Mouse (Mus musculus): Measurements from ENCODE around the gene Il22. TPM values are rescaled to one million over a fixed set of nuclear protein-coding genes. Genes with fewer than 3 reads are reported as not detected.
A peak's percentile ranks its signal among the peaks of the same experiment; 100 is the strongest.

The Il22 gene
- not detected in 2 replicates for total RNA-seq (2012; rRNA removed)
- not detected for polyA plus RNA-seq (2012; ENCODE audit: insufficient read depth in 1 of 2, insufficient read length in 2 of 2, low read depth in 1 of 2, low replicate concordance in 2 of 2, missing spikeins in 1 of 2)

- TF ChIP-seq ZKSCAN1 (IDR thresholded peaks at IDR 0.05; ENCODE audit: low read depth, low read length): no peak
- no peak within 1 kb of the TSS for H3K4me3 ChIP-seq (ENCODE audit: control insufficient read depth in 1 of 2, insufficient read depth in 1 of 2, low read depth in 2 of 2, low read length in 2 of 2)
- no peak within 1 kb of the TSS for H3K9ac ChIP-seq (ENCODE audit: control insufficient read depth, low read depth, low read length, poor library complexity, severe bottlenecking)
- H3K79me2 ChIP-seq (ENCODE audit: control insufficient read depth, insufficient read depth, low read length, poor library complexity): no peaks in the 10 kb centered on the region
- H3K9me3 ChIP-seq (replicated peaks; ENCODE audit: insufficient read depth, low read length): no peaks in the 10 kb centered on the region
- H3K27me3 ChIP-seq (ENCODE audit: control insufficient read depth in 1 of 2, insufficient read depth in 2 of 2, low read length in 2 of 2): no peaks in the 10 kb centered on the region; a peak in 1 of 4 replicates
- no peaks in the 10 kb centered on the region for H3K36me3 ChIP-seq (ENCODE audit: control insufficient read depth in 1 of 2, insufficient read depth in 2 of 2, low read length in 2 of 2)
- no peak within 1 kb of the TSS for H3K27ac ChIP-seq (ENCODE audit: control insufficient read depth, low read depth, low read length)
- no peak for DNase-seq (ENCODE audit: low read depth, low spot score)
- no peaks in the 10 kb centered on the region for H3K4me1 ChIP-seq (ENCODE audit: control insufficient read depth in 1 of 2, insufficient read depth in 2 of 2, low read length in 2 of 2)
Observed at GRCm38 (mm10) chr10:118204642-118205041, at the start of gene Il22. Gene Il22, plus strand, starts transcription at chr10:118204942.

- Histone ChIP-seq H3K4me1 (ENCODE audit: control insufficient read depth in 1 of 2, insufficient read depth in 2 of 2, low read length in 2 of 2) (no peaks in the 10 kb centered on the region), H3K79me2 (ENCODE audit: control insufficient read depth, insufficient read depth, low read length, poor library complexity) (no peaks in the 10 kb centered on the region; the same call in 1 of the 2 replicates), H3K36me3 (ENCODE audit: control insufficient read depth in 1 of 2, insufficient read depth in 2 of 2, low read length in 2 of 2) (peaks cover 0 to 3% of the 10 kb centered on the region in 2 experiments; a peak in 2 of 4 replicates), H3K9me3 (replicated peaks; ENCODE audit: insufficient read depth, low read length) (no peaks in the 10 kb centered on the region), H3K27ac (ENCODE audit: control insufficient read depth, low read depth, low read length) (no peak overlapping the region), H3K4me3 (ENCODE audit: control insufficient read depth in 1 of 2, insufficient read depth in 1 of 2, low read depth in 2 of 2, low read length in 2 of 2) (no peak overlapping the region), H3K9ac (ENCODE audit: control insufficient read depth, low read depth, low read length, poor library complexity, severe bottlenecking) (no peak overlapping the region), H3K27me3 (ENCODE audit: control insufficient read depth in 1 of 2, insufficient read depth in 2 of 2, low read length in 2 of 2) (no peaks in the 10 kb centered on the region)
- peak; percentile 54 for DNase-seq (ENCODE audit: low read depth, low spot score)
- TF ChIP-seq HCFC1 (IDR thresholded peaks at IDR 0.05; ENCODE audit: low read depth, low read length) (no peak), MEF2A (IDR thresholded peaks at IDR 0.05; ENCODE audit: extremely low read depth, insufficient replicate concordance, low read depth, low read length, poor library complexity, severe bottlenecking) (no peak), SMC3 (IDR thresholded peaks at IDR 0.05; ENCODE audit: low read depth, low read length) (peak; percentile 77), MAFK (IDR thresholded peaks at IDR 0.05; ENCODE audit: borderline replicate concordance, low read depth, low read length) (0 out of 2 replicates have a peak, but pooled peaks have one; percentile 47), CTCF (IDR thresholded peaks at IDR 0.05 in 2 of 3, conservative IDR thresholded peaks at IDR 0.05 in 1 of 3; ENCODE audit: control insufficient read depth in 1 of 3, insufficient read depth in 1 of 3, low read depth in 2 of 3, low read length in 3 of 3, poor library complexity in 1 of 3, severe bottlenecking in 1 of 3) (peak in 2 of 3 experiments; percentile 24 to 67; a peak in 3 of 6 replicates), SIN3A (IDR thresholded peaks at IDR 0.05; ENCODE audit: low read length) (peak; percentile 35; the same call in 1 of the 2 replicates), RAD21 (IDR thresholded peaks at IDR 0.05; ENCODE audit: low read depth, low read length) (peak; percentile 79), ZC3H11A (IDR thresholded peaks at IDR 0.05; ENCODE audit: low read depth, low read length) (peak; percentile 74), ZNF384 (IDR thresholded peaks at IDR 0.05; ENCODE audit: low read depth, low read length) (peak; percentile 97), USF2 (IDR thresholded peaks at IDR 0.05; ENCODE audit: borderline replicate concordance in 1 of 2, insufficient read depth in 1 of 2, low read depth in 1 of 2, low read length in 2 of 2) (no peak), E2F4 (IDR thresholded peaks at IDR 0.05; ENCODE audit: borderline replicate concordance, low read depth, low read length) (no peak)
Observed at GRCm38 (mm10) chr10:118155932-118156331, 48.8 kb upstream of the Il22 start.

GRCm38 (mm10) chr10:118161131-118161530 is 43.6 kb upstream of the Il22 start:
- DNase-seq (ENCODE audit: low read depth, low spot score): peak; percentile 36
- H3K27me3 ChIP-seq (ENCODE audit: control insufficient read depth in 1 of 2, insufficient read depth in 2 of 2, low read length in 2 of 2): no peaks in the 10 kb centered on the region
- H3K79me2 ChIP-seq (ENCODE audit: control insufficient read depth, insufficient read depth, low read length, poor library complexity): no peaks in the 10 kb centered on the region; the same call in 1 of the 2 replicates
- peaks cover 0 to 3% of the 10 kb centered on the region in 2 experiments; a peak in 2 of 4 replicates for H3K36me3 ChIP-seq (ENCODE audit: control insufficient read depth in 1 of 2, insufficient read depth in 2 of 2, low read length in 2 of 2)
- TF ChIP-seq CHD2 (IDR thresholded peaks at IDR 0.05; ENCODE audit: low read length) (no peak), ZKSCAN1 (IDR thresholded peaks at IDR 0.05; ENCODE audit: low read depth, low read length) (no peak), SMC3 (IDR thresholded peaks at IDR 0.05; ENCODE audit: low read depth, low read length) (no peak), MYB (IDR thresholded peaks at IDR 0.05; ENCODE audit: low read depth, low read length) (no peak), BHLHE40 (IDR thresholded peaks at IDR 0.05; ENCODE audit: borderline replicate concordance, low read depth, low read length) (no peak), E2F4 (IDR thresholded peaks at IDR 0.05; ENCODE audit: borderline replicate concordance, low read depth, low read length) (no peak)
- H3K4me3 ChIP-seq (ENCODE audit: control insufficient read depth in 1 of 2, insufficient read depth in 1 of 2, low read depth in 2 of 2, low read length in 2 of 2): no peak overlapping the region
- no peaks in the 10 kb centered on the region for H3K4me1 ChIP-seq (ENCODE audit: control insufficient read depth in 1 of 2, insufficient read depth in 2 of 2, low read length in 2 of 2)
- H3K27ac ChIP-seq (ENCODE audit: control insufficient read depth, low read depth, low read length): no peak overlapping the region
- no peak overlapping the region for H3K9ac ChIP-seq (ENCODE audit: control insufficient read depth, low read depth, low read length, poor library complexity, severe bottlenecking)
- H3K9me3 ChIP-seq (replicated peaks; ENCODE audit: insufficient read depth, low read length): no peaks in the 10 kb centered on the region
